Mouse (Mus musculus) gastrocnemius, adult 2 months (tissue): ENCODE measurements around the gene Atxn1. TPM values are rescaled to one million over a fixed set of nuclear protein-coding genes. Genes with fewer than 3 reads are reported as not detected.

Experiments used
- DNase-seq: peaks from one replicate; pipeline ENCODE4 v3.0.0; 2022
- H3K27ac ChIP-seq: fragments of 200-600 bp; 2 replicates; pipeline ENCODE4 v1.8.1; 2022; ENCODE audit warnings: mild to moderate bottlenecking
- H3K4me3 ChIP-seq: fragments of 200-600 bp; 2 replicates; pipeline ENCODE4 v1.8.1; 2022; ENCODE audit warnings: mild to moderate bottlenecking, moderate library complexity
- CTCF ChIP-seq: fragments of 200-600 bp; IDR thresholded peaks from 2 replicates; pipeline ENCODE4 v1.8.1; 2022; ENCODE audit warnings: antibody characterized with exemption, mild to moderate bottlenecking, moderate library complexity
- intact Hi-C: fragments of 180-260 bp; cut with DNase I; formaldehyde crosslinking; loops from one replicate; pipeline ENCODE4 v1.15.1; 2025
- total RNA-seq, 2 experiments: library from RNA; stranded (reverse); gene quantifications; 2 replicates each; pipeline ENCODE4 v1.2.3; 2021

The Atxn1 gene
- total RNA-seq, 2 experiments from 2014 or later, result 40.4 to 56.3 TPM

- intact Hi-C loops, result loop anchor here (5.0 to 10.0 kb wide), 4 partner anchors 136 to 388 kb away; no protein-coding TSS in a partner anchor
- DNase-seq, result no peak
- Histone ChIP-seq H3K27ac (peak overlapping the region; percentile 99), H3K4me3 (peak overlapping the region; percentile 80)
- no peak for TF ChIP-seq CTCF
Observed at GRCm38 (mm10) chr13:45960311-45960965, 4.4 kb downstream of the Atxn1 start.

GRCm38 (mm10) chr13:45958306-45958705 lies 6.5 kb downstream of the Atxn1 start:
- Histone ChIP-seq H3K27ac (peak overlapping the region; percentile 99), H3K4me3 (peak overlapping the region; percentile 46)
- intact Hi-C loops, result no loop called here
- DNase-seq, result no peak
- no peak for TF ChIP-seq CTCF

- Histone ChIP-seq H3K27ac (peak overlapping the region; percentile 99), H3K4me3 (peak overlapping the region; percentile 46)
- intact Hi-C loops, result no loop called here
- TF ChIP-seq CTCF, result no peak
- no peak for DNase-seq
Observed at GRCm38 (mm10) chr13:45957629-45958028, 7.2 kb downstream of the Atxn1 start.

GRCm38 (mm10) chr13:45956287-45956686 lies 8.5 kb downstream of the Atxn1 start:
- no peak overlapping the region; the same call in 1 of the 2 replicates for H3K27ac ChIP-seq
- no peak for DNase-seq
- intact Hi-C loops, result no loop called here
- TF ChIP-seq CTCF, result no peak
- H3K4me3 ChIP-seq, result no peak overlapping the region

GRCm38 (mm10) chr13:45955370-45956055 lies 9.3 kb downstream of the Atxn1 start:
- intact Hi-C loops, result no loop called here
- TF ChIP-seq CTCF, result no peak
- Histone ChIP-seq H3K27ac (peak overlapping the region; percentile 48; the same call in 1 of the 2 replicates), H3K4me3 (no peak overlapping the region)
- no peak for DNase-seq

GRCm38 (mm10) chr13:45953098-45953497 lies 11.7 kb downstream of the Atxn1 start:
- Histone ChIP-seq H3K27ac (no peak overlapping the region), H3K4me3 (no peak overlapping the region)
- intact Hi-C loops, result no loop called here
- no peak for TF ChIP-seq CTCF
- no peak for DNase-seq

GRCm38 (mm10) chr13:45951071-45951645 lies 13.7 kb downstream of the Atxn1 start:
- DNase-seq, result no peak
- intact Hi-C loops, result no loop called here
- peak overlapping the region; percentile 71 for H3K27ac ChIP-seq
- H3K4me3 ChIP-seq, result no peak overlapping the region; the same call in 1 of the 2 replicates
- no peak for TF ChIP-seq CTCF

- no peak for DNase-seq
- no peak for TF ChIP-seq CTCF
- intact Hi-C loops, result no loop called here
- no peak overlapping the region; the same call in 1 of the 2 replicates for H3K4me3 ChIP-seq
- H3K27ac ChIP-seq, result peak overlapping the region; percentile 71
Observed at GRCm38 (mm10) chr13:45950355-45950861, 14.4 kb downstream of the Atxn1 start.

GRCm38 (mm10) chr13:45946136-45946535 lies 18.7 kb downstream of the Atxn1 start:
- TF ChIP-seq CTCF, result no peak
- no peak overlapping the region for H3K4me3 ChIP-seq
- H3K27ac ChIP-seq, result no peak overlapping the region
- intact Hi-C loops, result no loop called here
- no peak for DNase-seq

- intact Hi-C loops, result no loop called here
- no peak for DNase-seq
- Histone ChIP-seq H3K27ac (no peak overlapping the region), H3K4me3 (no peak overlapping the region)
- no peak for TF ChIP-seq CTCF
Observed at GRCm38 (mm10) chr13:45942337-45942736, 22.5 kb downstream of the Atxn1 start.

- H3K27ac ChIP-seq, result no peak overlapping the region
- intact Hi-C loops, result no loop called here
- DNase-seq, result no peak
- H3K4me3 ChIP-seq, result no peak overlapping the region
- TF ChIP-seq CTCF, result no peak
Observed at GRCm38 (mm10) chr13:45940714-45941113, 24.1 kb downstream of the Atxn1 start.

- no peak for DNase-seq
- H3K4me3 ChIP-seq, result no peak overlapping the region
- no peak for TF ChIP-seq CTCF
- intact Hi-C loops, result no loop called here
- H3K27ac ChIP-seq, result no peak overlapping the region
Observed at GRCm38 (mm10) chr13:45939561-45939960, 25.2 kb downstream of the Atxn1 start.

- intact Hi-C loops, result no loop called here
- no peak overlapping the region for H3K4me3 ChIP-seq
- TF ChIP-seq CTCF, result no peak
- no peak for DNase-seq
- H3K27ac ChIP-seq, result no peak overlapping the region
Observed at GRCm38 (mm10) chr13:45938083-45938482, 26.7 kb downstream of the Atxn1 start.
